Mouse (Mus musculus): ENCODE measurements around the gene Gm10762.

DNA sequence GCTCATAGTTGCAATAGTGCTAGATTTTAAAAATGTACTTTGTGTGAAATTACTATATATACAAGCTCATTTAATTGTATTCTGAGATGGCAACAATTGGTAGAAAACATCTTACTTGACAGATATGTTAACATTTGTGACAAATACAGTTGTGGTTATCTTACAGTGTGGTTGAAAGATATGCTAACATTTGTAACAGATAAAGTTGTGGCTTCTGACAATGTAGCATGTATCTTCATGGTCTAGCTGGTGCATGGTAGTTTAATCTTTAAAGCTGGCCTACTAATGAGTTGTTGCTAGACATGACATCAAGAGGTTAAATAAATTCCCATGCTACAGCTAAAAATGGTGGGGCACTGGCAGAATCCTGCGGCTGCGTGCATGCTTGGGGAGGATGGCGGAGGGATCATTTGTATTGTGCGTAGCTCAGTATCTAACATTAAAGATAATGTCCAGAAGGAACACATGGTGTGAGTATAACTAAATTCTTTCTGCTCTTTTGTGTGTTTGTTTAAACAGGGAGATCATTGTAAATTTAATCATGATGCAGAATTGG lies 38.7 kb upstream of the Gm10762 start:
- TF ChIP-seq CTCF (IDR thresholded peaks at IDR 0.05; ENCODE audit: low read depth) (no peak), EP300 (optimal IDR thresholded peaks at IDR 0.05) (no peak)

All from stomach, postnatal 0 days (tissue).